Mouse (Mus musculus) neural tube, embryonic 13.5 days (tissue): ENCODE data around the gene Cdip1. TPM values are rescaled to one million over a fixed set of nuclear protein-coding genes. Genes with fewer than 3 reads are reported as not detected.
A peak's percentile ranks its signal among the peaks of the same experiment; 100 is the strongest.

Source experiments
- ATAC-seq: fragments of 200-750 bp; cut with Nextera tagmentation; 2 replicates; pipeline ENCODE4 v1.8.0; 2017; ENCODE audit warnings: low read depth, mild to moderate bottlenecking, moderate TSS enrichment, moderate library complexity
- H3K27ac ChIP-seq: fragments of 300-500 bp; sonication (generic); replicated peaks from 2 replicates; pipeline ENCODE4 v1.5.1; 2015; ENCODE audit warnings: moderate library complexity, mild to moderate bottlenecking, inconsistent platforms
- H3K27me3 ChIP-seq: fragments of 300-500 bp; sonication (generic); 2 replicates; pipeline ENCODE4 v1.6.1; 2015; ENCODE audit warnings: mild to moderate bottlenecking, inconsistent platforms
- H3K36me3 ChIP-seq: fragments of 300-500 bp; sonication (generic); 2 replicates; pipeline ENCODE4 v1.6.1; 2015; ENCODE audit warnings: mild to moderate bottlenecking, inconsistent platforms
- H3K4me1 ChIP-seq: fragments of 300-500 bp; sonication (generic); replicated peaks from 2 replicates; pipeline ENCODE4 v1.6.1; 2015; ENCODE audit warnings: inconsistent platforms
- H3K4me2 ChIP-seq: fragments of 300-500 bp; sonication (generic); 2 replicates; pipeline ENCODE4 v1.6.1; 2015; ENCODE audit warnings: inconsistent platforms, mild to moderate bottlenecking, moderate library complexity
- H3K4me3 ChIP-seq: fragments of 300-500 bp; sonication (generic); 2 replicates; pipeline ENCODE4 v1.5.1; 2015; ENCODE audit warnings: mild to moderate bottlenecking, inconsistent platforms
- H3K9ac ChIP-seq: fragments of 300-500 bp; sonication (generic); 2 replicates; pipeline ENCODE4 v1.6.1; 2015; ENCODE audit warnings: moderate library complexity, mild to moderate bottlenecking, inconsistent platforms
- H3K9me3 ChIP-seq: fragments of 300-500 bp; sonication (generic); 2 replicates; pipeline ENCODE4 v1.6.1; 2016; ENCODE audit warnings: inconsistent platforms
- WGBS: fragments of 180-500 bp; shearing (Covaris S2); methylation state at CpG from one replicate; pipeline ENCODE4 v1.1.7; 2015; 5-methylcytosine and 5-hydroxymethylcytosine counted together
- polyA plus RNA-seq: library from polyadenylated mRNA; unstranded; fragments of >200 nt; fragmentation: Nextera tagmentation; extraction: Ambion mirVana; gene quantifications from 2 replicates; pipeline ENCODE4 v1.2.1, GENCODE M21; 2015

Cdip1 gene
- polyA plus RNA-seq, 1 experiment from 2014 or later = 109 TPM

DNA sequence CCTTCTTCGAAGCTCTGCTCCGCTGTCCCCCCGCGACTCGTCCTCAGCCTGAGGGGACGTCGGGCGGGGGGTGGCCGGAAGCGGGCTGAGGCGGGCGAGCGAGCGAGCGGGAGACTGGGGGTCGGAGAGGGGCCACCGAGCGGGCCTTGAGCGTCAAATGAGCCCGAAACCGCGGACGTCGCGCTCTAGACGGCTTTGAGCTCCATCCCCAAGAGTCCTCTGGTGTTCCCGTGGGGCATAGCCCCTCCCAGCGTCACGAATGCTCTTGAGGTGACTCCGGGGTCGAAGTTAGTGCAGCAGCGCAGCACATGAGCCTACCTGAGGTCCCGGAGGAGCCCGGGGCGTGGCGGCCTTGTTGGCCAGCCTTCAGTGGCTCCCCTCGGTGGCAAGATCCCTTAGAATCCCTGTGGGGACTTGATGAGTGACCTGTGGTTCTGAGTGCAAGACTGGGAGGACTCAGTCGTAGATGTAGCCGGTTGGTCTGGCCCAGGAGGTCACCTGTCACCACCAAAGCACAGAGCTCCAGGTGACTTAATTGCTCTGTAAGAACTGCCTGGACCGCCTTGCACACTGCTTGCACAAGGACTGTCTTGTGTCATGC is 63.5 kb downstream of the Cdip1 start:
- Histone ChIP-seq H3K4me1 (peaks cover 22% of the 10 kb centered on the region), H3K36me3 (no peaks in the 10 kb centered on the region), H3K27me3 (no peaks in the 10 kb centered on the region), H3K9me3 (no peaks in the 10 kb centered on the region), H3K4me2 (peak overlapping the region; percentile 88), H3K27ac (peak overlapping the region; percentile 79), H3K4me3 (peak overlapping the region; percentile 77), H3K9ac (peak overlapping the region; percentile 83)
- under 1% methylated on average over 40 of the region's 40 CpGs for WGBS
- peak; percentile 57 for ATAC-seq

DNA sequence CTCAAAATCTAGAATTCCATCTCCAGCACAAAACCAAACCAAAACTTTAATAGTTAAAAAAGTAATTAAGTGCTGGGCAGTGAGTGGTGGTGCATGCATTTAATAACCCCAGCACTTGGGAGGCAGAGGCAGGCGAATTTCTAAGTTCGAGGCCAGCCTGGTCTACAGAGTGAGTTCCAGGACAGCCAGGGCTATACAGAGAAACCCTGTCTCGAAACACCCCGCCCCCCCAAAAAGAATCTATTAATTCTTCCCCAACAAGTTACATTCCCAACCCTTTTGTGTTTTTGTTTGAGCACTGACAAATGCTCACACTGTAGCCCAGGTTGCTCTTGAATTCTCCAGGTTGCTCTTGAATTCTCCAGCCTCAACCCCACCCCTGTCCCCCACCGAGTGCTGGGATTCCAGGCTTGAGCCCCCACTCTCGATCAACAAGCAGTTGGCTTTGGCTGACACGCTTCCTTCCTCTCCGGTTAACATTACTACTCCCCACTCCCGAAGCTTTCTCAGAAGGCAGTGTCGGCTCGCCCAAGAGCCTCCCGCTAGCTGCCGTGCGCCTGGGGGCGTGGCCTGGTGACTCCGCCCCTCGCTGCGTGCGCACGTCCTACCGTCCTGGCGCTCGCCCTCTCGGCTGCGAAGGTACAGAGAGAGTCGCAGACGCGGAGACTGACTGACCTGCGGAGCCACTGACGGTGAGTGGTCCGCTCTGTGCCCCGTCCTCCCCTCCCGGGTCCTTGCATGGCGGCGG is 64.1 kb downstream of the Cdip1 start, which contains the start of gene Hmox2:
Gene Hmox2, plus strand, starts transcription at position 582 of the 748 bp plus-strand sequence.
- Histone ChIP-seq H3K27me3 (no peaks in the 10 kb centered on the region), H3K4me1 (peaks cover 17% of the 10 kb centered on the region), H3K4me2 (peak within 1 kb of the TSS; percentile 88), H3K27ac (peak within 1 kb of the TSS; percentile 79), H3K9me3 (no peaks in the 10 kb centered on the region), H3K36me3 (no peaks in the 10 kb centered on the region), H3K4me3 (peak within 1 kb of the TSS; percentile 77), H3K9ac (peak within 1 kb of the TSS; percentile 83)
- 6% methylated on average over 35 of the region's 35 CpGs for WGBS
- ATAC-seq = peak; percentile 94

DNA sequence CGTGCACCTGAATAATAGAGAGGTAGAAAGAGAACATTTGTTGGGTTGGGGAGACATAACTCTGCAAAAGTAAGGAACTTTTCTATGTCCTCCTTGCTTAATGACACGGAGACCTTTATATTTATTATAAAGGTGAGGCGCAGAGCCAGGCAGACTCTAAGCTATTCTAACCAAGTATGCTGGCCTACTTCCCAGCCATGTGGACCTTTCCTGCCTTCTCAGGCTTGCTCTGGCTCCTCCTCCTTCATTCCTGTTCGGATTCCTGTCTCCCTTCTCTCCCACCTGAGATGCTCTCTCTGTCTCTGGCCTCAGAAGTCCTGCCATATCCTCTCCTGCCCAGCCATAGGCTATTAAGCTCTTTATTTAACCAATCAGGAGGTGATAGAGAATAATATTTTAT is 64.8 kb downstream of the Cdip1 start:
- no peak overlapping the region for H3K9ac ChIP-seq
- H3K4me3 ChIP-seq = no peak overlapping the region
- H3K27me3 ChIP-seq = no peaks in the 10 kb centered on the region
- no peaks in the 10 kb centered on the region for H3K36me3 ChIP-seq
- H3K9me3 ChIP-seq = no peaks in the 10 kb centered on the region
- ATAC-seq = no peak
- no peak overlapping the region for H3K27ac ChIP-seq
- 87% methylated on average over 4 of the region's 4 CpGs for WGBS
- H3K4me2 ChIP-seq = no peak overlapping the region
- peaks cover 17% of the 10 kb centered on the region for H3K4me1 ChIP-seq

DNA sequence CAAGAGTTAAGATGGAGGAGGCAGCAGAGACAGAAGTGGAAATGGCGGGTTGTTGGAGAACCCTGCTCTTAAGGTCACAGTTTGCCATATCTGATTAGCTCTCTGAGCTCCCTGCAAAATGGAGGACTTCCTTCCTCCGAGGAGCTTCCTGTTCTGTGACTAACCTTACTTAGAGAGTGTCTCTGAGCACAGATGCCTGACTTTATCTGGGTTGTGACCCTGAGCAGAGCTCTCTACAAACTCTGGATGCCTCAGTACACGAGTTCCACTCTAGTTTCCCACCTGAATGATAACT is 67.2 kb downstream of the Cdip1 start:
- Histone ChIP-seq H3K4me1 (peaks cover 25% of the 10 kb centered on the region), H3K9ac (no peak overlapping the region), H3K27ac (no peak overlapping the region), H3K9me3 (no peaks in the 10 kb centered on the region), H3K4me3 (no peak overlapping the region), H3K36me3 (no peaks in the 10 kb centered on the region), H3K27me3 (no peaks in the 10 kb centered on the region), H3K4me2 (no peak overlapping the region)
- no peak for ATAC-seq
- WGBS = 77% methylated on average over 3 of the region's 3 CpGs

DNA sequence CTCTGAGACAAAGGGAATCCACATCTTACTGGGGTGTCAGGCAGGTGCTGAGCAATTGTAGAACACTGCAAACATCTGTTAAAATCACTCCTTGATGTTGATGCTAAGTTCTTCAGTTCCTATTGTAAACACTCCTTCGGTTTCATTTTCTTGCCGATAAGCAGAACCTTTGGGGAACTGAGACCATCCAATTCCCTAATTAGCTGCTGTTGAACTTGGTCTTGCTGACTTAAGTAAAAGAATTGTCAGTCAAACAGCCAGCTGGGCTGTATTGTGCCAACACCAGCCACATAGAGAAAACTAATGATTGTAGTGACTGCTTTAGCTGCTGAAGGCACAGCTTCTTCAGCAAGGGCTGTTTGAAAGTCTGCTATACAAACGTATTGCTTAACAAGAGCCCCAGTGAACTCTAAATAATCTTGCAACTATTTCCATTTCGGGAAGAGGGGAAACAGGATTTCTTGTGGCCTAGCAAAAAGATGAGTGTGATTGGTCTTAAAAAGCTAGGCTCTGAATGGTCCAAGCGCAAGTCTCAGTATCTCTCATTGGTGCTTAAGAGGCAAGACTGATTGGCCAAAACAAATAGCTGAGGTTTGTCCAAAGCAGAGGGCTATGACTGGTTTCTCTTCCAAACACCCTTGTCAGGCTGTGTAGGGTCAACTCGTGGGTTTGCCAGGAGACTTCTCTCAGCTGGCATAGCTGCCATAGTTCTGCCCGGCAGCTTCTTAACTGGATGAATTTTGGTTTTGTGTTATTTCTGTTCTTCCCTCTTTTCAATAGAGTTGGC is 67.8 kb downstream of the Cdip1 start:
- H3K4me2 ChIP-seq = no peak overlapping the region
- no peak for ATAC-seq
- no peak overlapping the region for H3K27ac ChIP-seq
- no peaks in the 10 kb centered on the region for H3K27me3 ChIP-seq
- H3K4me3 ChIP-seq = no peak overlapping the region
- no peaks in the 10 kb centered on the region for H3K9me3 ChIP-seq
- H3K9ac ChIP-seq = no peak overlapping the region
- H3K4me1 ChIP-seq = peaks cover 25% of the 10 kb centered on the region
- WGBS = 85% methylated on average over 7 of the region's 7 CpGs
- no peaks in the 10 kb centered on the region for H3K36me3 ChIP-seq

DNA sequence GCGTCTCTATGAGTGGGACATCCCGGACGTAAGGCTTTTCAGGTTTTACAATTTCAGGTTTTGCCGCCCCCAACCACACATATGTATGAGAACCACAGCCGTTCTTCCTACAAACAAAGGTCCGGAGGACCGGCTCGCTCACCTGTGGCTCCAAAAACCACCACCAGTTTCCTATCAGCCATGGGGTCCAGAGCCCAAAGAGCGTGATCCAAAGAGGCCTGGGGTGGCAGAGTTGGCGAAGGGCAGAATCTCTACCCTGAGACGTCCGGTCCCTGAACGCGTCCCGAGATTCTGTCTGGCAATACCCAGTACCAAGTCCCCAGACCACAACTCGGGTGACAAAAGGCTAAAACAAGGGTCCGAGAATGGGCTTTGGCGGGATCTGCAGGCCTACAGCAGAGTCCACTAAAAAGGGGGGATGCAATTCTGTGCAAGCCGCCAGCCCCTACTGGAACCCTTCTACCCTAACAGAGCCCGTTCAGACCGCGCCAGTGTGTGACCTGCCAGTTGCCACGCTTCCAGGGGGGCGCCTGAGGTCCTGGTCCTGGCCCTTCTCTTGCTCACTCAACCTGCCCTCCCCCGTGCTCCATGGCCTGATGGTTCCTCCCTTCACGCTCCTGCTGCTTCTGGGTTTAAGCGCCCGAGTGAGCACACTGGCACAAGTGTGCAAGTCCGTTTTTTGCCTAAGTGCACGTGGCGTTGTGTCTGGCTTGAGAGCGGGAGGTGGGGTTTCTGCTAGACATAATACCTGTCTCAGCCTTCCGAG is 71.2 kb downstream of the Cdip1 start, which contains the start of gene Nmral1:
Gene Nmral1, minus strand, starts transcription at position 604 of the 766 bp plus-strand sequence.
- H3K27me3 ChIP-seq = no peaks in the 10 kb centered on the region
- WGBS = 13% methylated on average over 33 of the region's 33 CpGs
- peak within 1 kb of the TSS; percentile 65 for H3K4me2 ChIP-seq
- peak; percentile 89 for ATAC-seq
- H3K4me1 ChIP-seq = peaks cover 18% of the 10 kb centered on the region
- peak within 1 kb of the TSS; percentile 81 for H3K27ac ChIP-seq
- peaks cover 25% of the 10 kb centered on the region for H3K36me3 ChIP-seq
- no peaks in the 10 kb centered on the region for H3K9me3 ChIP-seq
- H3K9ac ChIP-seq = peak within 1 kb of the TSS; percentile 76
- H3K4me3 ChIP-seq = peak within 1 kb of the TSS; percentile 64

DNA sequence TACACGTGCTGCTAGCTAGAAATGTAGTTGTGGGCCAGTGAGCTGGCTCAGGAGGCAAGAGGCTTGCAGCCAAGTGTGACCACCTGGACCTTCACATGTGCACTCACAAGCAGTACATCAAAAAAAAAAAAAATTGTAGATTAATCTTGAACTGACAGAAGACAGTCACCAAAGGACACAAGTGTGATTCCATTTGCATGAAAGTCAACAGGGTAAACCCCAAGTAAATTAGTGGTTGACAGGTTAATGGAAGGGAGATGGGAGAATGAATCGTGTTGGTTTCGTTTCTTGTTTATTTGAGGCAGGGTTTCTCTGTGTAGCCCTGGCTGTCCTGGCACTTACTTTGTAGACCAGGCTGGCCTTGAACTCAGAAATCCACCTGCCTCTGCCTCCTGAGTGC is 72.2 kb downstream of the Cdip1 start:
- peaks cover 18% of the 10 kb centered on the region for H3K4me1 ChIP-seq
- H3K9me3 ChIP-seq = no peaks in the 10 kb centered on the region
- peaks cover 34% of the 10 kb centered on the region for H3K36me3 ChIP-seq
- WGBS = 56% methylated on average over 3 of the region's 3 CpGs
- peak overlapping the region; percentile 76; the same call in 1 of the 2 replicates for H3K9ac ChIP-seq
- no peak overlapping the region for H3K27ac ChIP-seq
- peak overlapping the region; percentile 65 for H3K4me2 ChIP-seq
- no peak for ATAC-seq
- H3K27me3 ChIP-seq = no peaks in the 10 kb centered on the region
- H3K4me3 ChIP-seq = peak overlapping the region; percentile 64

DNA sequence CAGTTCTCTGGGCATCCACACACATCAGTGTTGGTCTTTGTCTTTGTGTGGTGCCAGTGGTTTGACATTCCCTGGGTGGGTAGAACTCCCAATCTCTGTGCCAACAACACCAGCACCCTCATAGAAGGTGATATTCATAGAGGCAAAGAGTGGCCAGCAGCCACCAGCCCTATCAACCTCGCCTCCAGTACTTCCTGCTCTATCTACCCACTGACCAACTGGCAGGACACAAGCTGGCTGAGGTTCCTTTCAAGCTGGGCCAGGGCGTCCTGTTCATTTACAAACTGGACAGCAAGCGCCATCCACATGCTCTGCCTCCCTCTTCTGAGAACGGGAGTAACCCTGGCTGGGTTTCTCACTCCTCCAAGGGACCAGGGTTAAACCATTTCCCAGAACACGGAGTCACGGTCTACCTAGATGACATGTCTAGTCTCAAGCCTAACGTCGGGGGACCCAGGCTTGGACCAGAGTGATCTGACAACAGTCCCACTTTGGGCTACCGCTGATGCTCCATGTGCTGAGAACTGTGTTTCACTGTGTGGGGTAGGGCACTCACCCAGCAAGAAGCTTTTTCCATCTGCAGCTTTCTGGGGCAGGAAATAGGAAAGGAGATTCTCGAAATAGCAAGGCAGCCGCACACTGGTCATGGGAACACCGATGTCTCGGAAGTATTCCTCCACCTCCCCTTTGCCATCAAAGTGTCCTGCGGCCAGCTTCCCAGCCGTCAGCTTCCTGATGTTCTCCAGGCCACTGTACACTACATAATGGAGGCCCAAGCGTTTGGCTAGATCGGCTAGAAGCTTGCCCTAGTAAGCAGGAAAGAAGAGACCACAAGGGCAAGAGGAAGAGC is 76.0 kb downstream of the Cdip1 start:
- WGBS = 94% methylated on average over 17 of the region's 17 CpGs
- H3K36me3 ChIP-seq = peaks cover 69% of the 10 kb centered on the region

DNA sequence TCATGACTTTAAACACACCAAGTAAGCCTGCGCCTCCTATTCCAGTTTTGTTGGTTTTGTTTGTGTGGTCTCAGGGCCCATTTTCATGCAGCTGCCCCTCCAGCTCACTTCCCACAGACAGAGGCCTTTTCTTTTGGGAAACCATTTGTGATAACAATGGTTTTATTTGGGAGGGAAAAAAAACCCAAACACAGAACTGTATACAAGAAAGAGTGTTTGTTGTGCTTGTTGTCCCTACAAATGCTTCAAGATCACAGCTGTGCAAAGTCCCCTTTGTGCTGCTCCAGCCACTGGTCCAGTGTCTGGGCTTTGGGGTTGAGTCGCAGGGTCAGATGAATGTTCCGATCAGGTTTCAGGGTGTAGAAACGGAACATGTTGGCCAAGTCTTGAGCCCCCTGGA is 78.9 kb downstream of the Cdip1 start:
- no peaks in the 10 kb centered on the region for H3K9me3 ChIP-seq
- H3K27ac ChIP-seq = no peak overlapping the region
- WGBS = 86% methylated on average over 4 of the region's 4 CpGs
- no peak overlapping the region for H3K4me2 ChIP-seq
- H3K4me1 ChIP-seq = no peaks in the 10 kb centered on the region
- H3K4me3 ChIP-seq = no peak overlapping the region
- ATAC-seq = no peak
- H3K9ac ChIP-seq = no peak overlapping the region
- H3K36me3 ChIP-seq = peaks cover 95% of the 10 kb centered on the region
- no peaks in the 10 kb centered on the region for H3K27me3 ChIP-seq

More for the DNA sequence above, 76.0 kb downstream of the Cdip1 start:
- Histone ChIP-seq H3K9ac (no peak overlapping the region), H3K4me3 (no peak overlapping the region), H3K27me3 (no peaks in the 10 kb centered on the region), H3K4me2 (no peak overlapping the region), H3K9me3 (no peaks in the 10 kb centered on the region), H3K4me1 (peaks cover 11% of the 10 kb centered on the region), H3K27ac (no peak overlapping the region)
- no peak for ATAC-seq

DNA sequence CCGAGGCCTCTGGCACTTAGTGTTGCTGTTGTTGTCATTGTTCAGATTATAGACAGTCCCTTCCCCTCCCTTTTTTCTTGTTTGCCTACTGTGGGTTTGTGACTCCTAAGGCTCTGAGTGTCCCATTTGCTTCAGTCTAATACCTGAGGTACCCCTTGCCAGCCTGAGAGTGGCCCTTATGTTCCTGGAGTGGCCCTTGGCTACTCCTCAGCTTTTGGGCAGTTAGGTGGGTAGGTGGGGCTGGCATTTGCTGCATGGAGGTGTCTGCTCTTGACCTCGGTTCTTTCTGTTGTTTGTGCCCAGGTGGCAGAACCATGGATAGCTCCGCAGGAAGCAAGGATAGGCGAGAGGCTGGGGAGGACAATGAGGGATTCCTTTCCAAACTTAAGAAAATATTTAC is 84.6 kb downstream of the Cdip1 start:
- Histone ChIP-seq H3K9ac (no peak overlapping the region), H3K27me3 (no peaks in the 10 kb centered on the region), H3K36me3 (peaks cover 96% of the 10 kb centered on the region), H3K27ac (no peak overlapping the region), H3K9me3 (no peaks in the 10 kb centered on the region), H3K4me1 (no peaks in the 10 kb centered on the region), H3K4me2 (no peak overlapping the region), H3K4me3 (no peak overlapping the region)
- 67% methylated on average over 4 of the region's 4 CpGs for WGBS
- no peak for ATAC-seq

DNA sequence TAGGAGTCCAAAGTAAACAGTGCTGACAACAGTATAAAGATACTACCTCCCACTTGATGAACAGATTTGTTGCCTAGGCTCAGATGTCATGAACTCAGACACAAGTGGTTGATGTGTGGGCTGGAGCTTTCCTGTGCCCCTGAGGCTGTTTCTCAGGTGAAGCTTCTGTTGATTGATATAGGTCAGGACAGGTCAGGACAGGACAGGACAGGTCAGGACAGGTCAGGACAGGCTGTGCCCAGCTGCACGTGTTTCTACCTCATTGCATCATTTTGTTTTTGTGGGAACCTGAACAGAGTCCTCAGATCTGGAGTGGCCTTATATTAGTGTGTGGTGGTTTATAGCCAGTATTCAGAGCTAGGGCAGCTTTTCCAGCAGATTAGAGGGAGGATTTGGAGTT is 87.4 kb downstream of the Cdip1 start:
- H3K4me3 ChIP-seq = no peak overlapping the region
- H3K9me3 ChIP-seq = no peaks in the 10 kb centered on the region
- no peaks in the 10 kb centered on the region for H3K27me3 ChIP-seq
- no peak overlapping the region for H3K4me2 ChIP-seq
- WGBS = 73% methylated on average over 1 of the region's 1 CpGs
- no peak overlapping the region for H3K9ac ChIP-seq
- no peaks in the 10 kb centered on the region for H3K4me1 ChIP-seq
- H3K36me3 ChIP-seq = peaks cover 99% of the 10 kb centered on the region
- ATAC-seq = no peak
- H3K27ac ChIP-seq = no peak overlapping the region
